Mouse (Mus musculus) neural tube, embryonic 14.5 days (tissue): ENCODE measurements around the gene Ntm. TPM values are rescaled to one million over a fixed set of nuclear protein-coding genes. Genes with fewer than 3 reads are reported as not detected.

Experiments
- ATAC-seq: fragments of 200-750 bp; cut with Nextera tagmentation; 2 replicates; pipeline ENCODE4 v1.8.0; 2017; ENCODE audit warnings: low read depth, mild to moderate bottlenecking, moderate TSS enrichment, moderate library complexity
- H3K27ac ChIP-seq: fragments of 300-500 bp; sonication (generic); 2 replicates; pipeline ENCODE4 v1.5.1; 2014; ENCODE audit warnings: low read depth, mild to moderate bottlenecking, control low read depth, low read length, moderate library complexity, mixed read lengths
- H3K27me3 ChIP-seq: fragments of 300-500 bp; sonication (generic); 2 replicates; pipeline ENCODE4 v1.6.1; 2014; ENCODE audit warnings: low read length; ENCODE audit not compliant: control insufficient read depth, insufficient read depth
- H3K36me3 ChIP-seq: fragments of 300-500 bp; sonication (generic); 2 replicates; pipeline ENCODE4 v1.6.1; 2014; ENCODE audit warnings: low read length, mixed read lengths; ENCODE audit not compliant: control insufficient read depth, insufficient read depth
- H3K4me1 ChIP-seq: fragments of 300-500 bp; sonication (generic); 2 replicates; pipeline ENCODE4 v1.6.1; 2014; ENCODE audit warnings: low read length; ENCODE audit not compliant: control insufficient read depth, insufficient read depth
- H3K4me2 ChIP-seq: fragments of 300-500 bp; sonication (generic); 2 replicates; pipeline ENCODE4 v1.6.1; 2014; ENCODE audit warnings: mild to moderate bottlenecking, low read depth, low read length, control low read depth
- H3K4me3 ChIP-seq: fragments of 300-500 bp; sonication (generic); 2 replicates; pipeline ENCODE4 v1.5.1; 2014; ENCODE audit warnings: low read depth, low read length, control low read depth, mixed read lengths
- H3K9ac ChIP-seq: fragments of 300-500 bp; sonication (generic); replicated peaks from 2 replicates; pipeline ENCODE4 v1.6.1; 2014; ENCODE audit warnings: low read depth, mild to moderate bottlenecking, control low read depth, low read length, mixed read lengths
- H3K9me3 ChIP-seq: fragments of 300-500 bp; sonication (generic); 2 replicates; pipeline ENCODE4 v1.6.1; 2016; ENCODE audit warnings: low read length; ENCODE audit not compliant: control insufficient read depth
- WGBS: fragments of 180-500 bp; shearing (Covaris S2); extraction: QIAGEN DNeasy Blood & Tissue Kit; methylation state at CpG from one replicate; pipeline ENCODE4 v1.1.7; 2014; 5-methylcytosine and 5-hydroxymethylcytosine counted together
- polyA plus RNA-seq: library from polyadenylated mRNA; unstranded; fragments of >200 nt; fragmentation: Nextera tagmentation; extraction: Ambion mirVana; gene quantifications from 2 replicates; pipeline ENCODE4 v1.2.1, GENCODE M21; 2014

The Ntm gene
- polyA plus RNA-seq, 1 experiment from 2014 or later, result 237 TPM

DNA sequence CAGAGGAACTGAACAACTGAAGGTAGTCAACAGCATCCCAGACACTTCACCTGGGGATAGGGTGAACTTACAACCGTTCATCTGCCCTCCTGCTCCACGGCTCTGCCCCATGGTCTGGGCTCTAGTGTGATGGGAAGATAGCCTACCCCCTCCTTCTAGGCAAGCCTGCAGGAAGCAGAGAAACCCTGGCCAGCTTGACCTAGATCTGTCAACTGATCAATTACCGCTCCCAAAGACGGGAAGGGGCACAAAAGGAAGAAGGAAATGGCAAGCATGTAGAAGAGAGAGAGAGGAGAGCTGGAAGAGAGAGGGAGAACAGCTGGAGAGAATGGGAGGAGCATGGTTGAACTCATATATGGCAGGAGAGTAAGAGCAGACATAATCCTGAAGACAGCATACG is 6.0 kb downstream of the Ntm start:
- peaks cover 24% of the 10 kb centered on the region; the same call in 1 of the 2 replicates for H3K4me1 ChIP-seq
- H3K9ac ChIP-seq, result no peak overlapping the region
- H3K27ac ChIP-seq, result no peak overlapping the region
- no peak overlapping the region for H3K4me3 ChIP-seq
- H3K27me3 ChIP-seq, result no peaks in the 10 kb centered on the region
- 86% methylated on average over 5 of the region's 5 CpGs for WGBS
- H3K36me3 ChIP-seq, result no peaks in the 10 kb centered on the region
- no peak for ATAC-seq
- H3K4me2 ChIP-seq, result no peak overlapping the region
- H3K9me3 ChIP-seq, result no peaks in the 10 kb centered on the region

GRCm38 (mm10) chr9:29954031-29954430 is 8.9 kb downstream of the Ntm start:
- no peak overlapping the region for H3K4me3 ChIP-seq
- H3K27ac ChIP-seq, result no peak overlapping the region
- no peak overlapping the region for H3K9ac ChIP-seq
- 49% methylated on average over 6 of the region's 6 CpGs for WGBS
- no peaks in the 10 kb centered on the region for H3K27me3 ChIP-seq
- H3K4me1 ChIP-seq, result 0 out of 2 replicates have a peak, but pooled peaks cover 5% of the 10 kb centered on the region
- ATAC-seq, result no peak
- H3K4me2 ChIP-seq, result no peak overlapping the region
- no peaks in the 10 kb centered on the region for H3K9me3 ChIP-seq
- no peaks in the 10 kb centered on the region for H3K36me3 ChIP-seq

DNA sequence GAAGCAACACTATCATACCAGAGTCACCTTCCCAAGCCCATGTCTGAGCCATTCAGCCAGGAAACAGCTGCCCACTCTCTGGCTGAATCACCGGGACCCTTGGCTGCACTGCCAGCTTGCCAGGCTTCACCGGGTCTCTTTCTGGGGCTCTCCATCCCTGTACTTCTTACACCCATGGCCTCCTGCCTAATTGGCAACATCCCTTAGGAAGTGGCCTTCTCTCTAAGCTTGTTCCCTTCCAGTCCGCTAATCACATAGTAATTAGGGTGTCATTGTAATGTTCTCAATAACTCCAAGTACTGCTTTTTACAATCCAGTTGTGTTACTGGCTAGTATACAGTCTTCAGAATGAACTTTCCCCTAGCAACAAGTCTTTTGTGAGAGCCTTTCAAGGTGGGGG is 13.9 kb downstream of the Ntm start:
- WGBS, result 63% methylated on average over 3 of the region's 3 CpGs
- Histone ChIP-seq H3K36me3 (no peaks in the 10 kb centered on the region), H3K4me2 (no peak overlapping the region), H3K4me1 (no peaks in the 10 kb centered on the region), H3K27ac (no peak overlapping the region), H3K9ac (no peak overlapping the region), H3K9me3 (no peaks in the 10 kb centered on the region), H3K4me3 (no peak overlapping the region), H3K27me3 (no peaks in the 10 kb centered on the region)
- ATAC-seq, result no peak

- Histone ChIP-seq H3K4me2 (no peak overlapping the region), H3K9ac (no peak overlapping the region), H3K27ac (no peak overlapping the region), H3K4me1 (peaks cover 16% of the 10 kb centered on the region; the same call in 1 of the 2 replicates), H3K9me3 (no peaks in the 10 kb centered on the region), H3K36me3 (no peaks in the 10 kb centered on the region), H3K4me3 (no peak overlapping the region), H3K27me3 (no peaks in the 10 kb centered on the region)
- ATAC-seq, result no peak
- 37% methylated on average over 20 of the region's 20 CpGs for WGBS
These were observed 19.5 kb downstream of the Ntm start for GRCm38 (mm10) chr9:29943209-29944070.

- Histone ChIP-seq H3K4me1 (peaks cover 22% of the 10 kb centered on the region; the same call in 1 of the 2 replicates), H3K36me3 (no peaks in the 10 kb centered on the region), H3K27me3 (no peaks in the 10 kb centered on the region), H3K9me3 (no peaks in the 10 kb centered on the region), H3K4me3 (no peak overlapping the region), H3K27ac (no peak overlapping the region), H3K9ac (no peak overlapping the region), H3K4me2 (no peak overlapping the region; the same call in 1 of the 2 replicates)
- 38% methylated on average over 11 of the region's 11 CpGs for WGBS
- peak; percentile 69; the same call in 1 of the 2 replicates for ATAC-seq
These were observed 20.6 kb downstream of the Ntm start for GRCm38 (mm10) chr9:29942183-29942952.

DNA sequence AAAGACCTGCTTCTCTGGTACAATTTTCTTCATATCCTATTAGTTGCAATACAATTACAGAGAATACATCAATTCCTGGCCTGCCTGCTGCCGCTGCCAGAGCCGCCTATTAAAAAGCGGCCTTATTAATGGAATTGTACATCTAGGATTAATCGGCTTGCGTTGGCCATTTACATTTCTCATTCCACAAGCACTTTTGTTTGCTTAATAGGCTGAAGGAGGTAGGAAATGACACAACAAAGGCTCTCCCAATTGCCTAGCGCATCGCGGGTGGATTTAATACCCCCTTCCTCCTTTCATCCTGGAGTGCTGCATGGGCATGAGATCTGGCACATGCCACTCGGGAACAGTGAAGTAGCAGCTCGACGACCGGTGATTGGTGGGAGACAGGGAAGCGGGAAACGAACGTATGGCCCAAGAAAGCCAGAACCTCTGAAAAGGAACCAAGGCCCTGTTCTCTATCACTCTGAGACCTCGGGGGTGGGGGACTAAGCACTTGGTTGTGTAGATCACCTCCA is 23.4 kb downstream of the Ntm start:
- Histone ChIP-seq H3K4me1 (peaks cover 22% of the 10 kb centered on the region; the same call in 1 of the 2 replicates), H3K4me3 (no peak overlapping the region), H3K9ac (no peak overlapping the region), H3K9me3 (no peaks in the 10 kb centered on the region), H3K27me3 (no peaks in the 10 kb centered on the region), H3K36me3 (no peaks in the 10 kb centered on the region), H3K27ac (peak overlapping the region; percentile 67), H3K4me2 (no peak overlapping the region)
- 59% methylated on average over 16 of the region's 16 CpGs for WGBS
- no peak for ATAC-seq

DNA sequence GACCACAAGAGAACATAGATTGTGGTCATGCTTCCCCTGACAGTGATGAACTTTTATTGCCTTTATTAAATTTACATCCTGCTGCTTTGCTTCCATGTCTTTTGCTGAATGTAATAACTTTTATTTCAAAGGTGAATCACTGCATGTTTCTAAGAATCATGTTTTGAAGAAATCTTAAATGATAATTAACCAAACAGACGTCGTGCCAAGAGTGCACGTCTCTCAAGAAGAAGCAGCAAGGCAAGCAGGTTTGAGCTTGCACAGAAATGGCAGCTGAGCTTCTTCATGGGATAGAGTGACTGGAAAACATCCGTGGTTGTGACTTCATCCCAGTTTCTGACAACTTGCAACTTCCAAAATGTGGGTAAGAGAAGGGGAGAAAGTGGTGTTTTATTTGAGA is 34.1 kb downstream of the Ntm start:
- Histone ChIP-seq H3K9ac (no peak overlapping the region), H3K27me3 (no peaks in the 10 kb centered on the region), H3K9me3 (no peaks in the 10 kb centered on the region), H3K4me3 (no peak overlapping the region), H3K27ac (no peak overlapping the region), H3K36me3 (no peaks in the 10 kb centered on the region), H3K4me2 (no peak overlapping the region), H3K4me1 (no peaks in the 10 kb centered on the region)
- ATAC-seq, result no peak
- WGBS, result 78% methylated on average over 4 of the region's 4 CpGs

- Histone ChIP-seq H3K4me1 (no peaks in the 10 kb centered on the region; the same call in 1 of the 2 replicates), H3K36me3 (no peaks in the 10 kb centered on the region), H3K4me2 (no peak overlapping the region), H3K9ac (no peak overlapping the region), H3K9me3 (no peaks in the 10 kb centered on the region), H3K4me3 (no peak overlapping the region), H3K27ac (no peak overlapping the region), H3K27me3 (no peaks in the 10 kb centered on the region)
- ATAC-seq, result no peak
- 70% methylated on average over 3 of the region's 3 CpGs for WGBS
These were observed 37.6 kb downstream of the Ntm start for GRCm38 (mm10) chr9:29925382-29925781.
